Mouse (Mus musculus) regulatory T cell (primary cell): ENCODE measurements around the gene Cux1.
"Not testable (repeated sequence)": the region's sequence is repeated elsewhere in the genome, so short reads cannot be mapped to it uniquely, and the experiment has no call there.

Source experiments
- in situ Hi-C: fragments of 300-600 bp; cut with MboI, MseI; formaldehyde crosslinking; loops from one replicate; pipeline ENCODE4 v1.15.1; 2025; ENCODE audit warnings: high pct_unique_total_duplicates

Gene Cux1

DNA sequence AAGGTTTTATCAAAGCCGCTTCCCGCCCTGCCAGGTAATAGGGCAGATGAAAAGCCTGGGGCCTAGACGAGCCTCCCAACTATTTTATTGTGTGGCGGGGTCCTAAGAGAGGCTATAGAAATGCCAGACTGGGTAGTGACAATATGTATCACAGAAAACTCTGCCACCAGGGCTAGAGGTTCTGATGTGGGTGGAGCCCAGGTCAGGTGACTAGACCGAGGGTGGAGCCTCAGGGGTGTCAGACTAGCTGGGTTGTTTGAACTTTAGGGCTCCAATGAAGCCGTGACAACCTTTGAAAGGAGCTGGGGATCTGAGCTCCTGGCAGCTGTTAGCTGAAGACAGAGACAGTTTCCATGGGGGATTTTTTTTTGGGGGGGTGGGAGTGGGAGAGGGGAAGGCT lies 318.8 kb downstream of the Cux1 start:
- in situ Hi-C loops, result no loop called here

DNA sequence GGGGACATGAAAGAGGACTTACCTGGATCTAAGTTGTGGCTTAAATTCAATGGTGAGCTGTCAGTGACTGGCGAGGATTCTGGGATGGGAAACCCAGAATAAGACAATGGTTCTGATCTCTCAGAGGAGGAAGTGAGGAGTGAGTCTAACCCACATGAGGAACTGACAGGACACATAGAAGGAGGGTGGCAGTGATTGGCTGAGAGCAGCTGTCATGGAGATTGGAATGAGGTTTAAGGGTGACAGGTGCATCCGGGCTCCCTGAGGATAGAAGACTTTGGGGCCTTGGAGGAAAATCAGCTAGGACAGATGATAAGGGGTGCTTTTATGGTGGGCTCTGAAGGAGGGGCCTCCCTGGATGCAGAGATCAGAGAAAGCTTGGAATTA lies 320.8 kb downstream of the Cux1 start, which contains the start of gene Sh2b2:
TSS of gene Sh2b2 (minus strand) at position 105 of the 387 bp plus-strand sequence.
- in situ Hi-C loops, result no loop called here

DNA sequence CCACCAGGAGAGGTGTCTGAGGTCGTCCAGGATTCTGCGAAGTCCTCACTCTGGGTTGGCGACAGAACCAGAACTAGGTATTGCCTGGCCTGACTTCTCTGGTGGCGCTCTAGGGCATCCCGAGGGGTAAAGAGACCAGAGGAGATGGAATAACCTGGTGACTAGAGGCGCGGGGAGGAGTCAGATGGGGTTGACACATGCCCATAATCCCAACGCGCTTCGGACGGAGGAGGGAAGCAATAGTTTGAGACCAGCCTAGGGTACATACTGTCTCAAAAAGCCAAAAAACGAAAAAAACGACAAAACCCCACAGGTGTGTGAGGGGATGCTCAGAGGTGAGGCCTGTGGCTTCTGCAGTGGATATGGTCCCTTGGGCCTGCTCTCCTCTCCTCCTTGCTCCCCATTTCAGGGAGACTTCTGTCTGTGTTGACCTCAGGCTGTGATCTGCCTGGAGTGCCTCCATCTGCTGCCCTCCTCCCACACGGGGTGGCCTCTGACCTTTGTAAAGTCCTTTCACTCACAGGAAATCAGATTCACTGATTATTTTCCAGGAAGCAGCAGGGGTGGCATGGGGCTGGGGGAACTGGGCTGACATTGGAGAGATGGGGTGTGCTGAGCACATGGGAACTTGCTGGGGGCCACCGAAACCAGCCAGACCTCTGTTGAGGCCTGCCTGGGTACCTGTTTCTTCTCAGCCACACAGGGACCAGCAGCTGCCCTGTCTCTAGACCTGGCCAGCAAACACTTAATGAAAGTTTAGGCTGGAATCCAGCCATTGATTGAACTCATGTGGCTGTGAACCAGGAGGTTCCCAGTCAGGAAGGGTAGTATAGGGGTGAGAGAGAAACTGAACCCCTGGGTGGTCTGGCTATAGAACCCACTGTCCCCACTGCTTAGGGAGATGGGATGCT lies 321.5 kb downstream of the Cux1 start:
- in situ Hi-C loops, result no loop called here

DNA sequence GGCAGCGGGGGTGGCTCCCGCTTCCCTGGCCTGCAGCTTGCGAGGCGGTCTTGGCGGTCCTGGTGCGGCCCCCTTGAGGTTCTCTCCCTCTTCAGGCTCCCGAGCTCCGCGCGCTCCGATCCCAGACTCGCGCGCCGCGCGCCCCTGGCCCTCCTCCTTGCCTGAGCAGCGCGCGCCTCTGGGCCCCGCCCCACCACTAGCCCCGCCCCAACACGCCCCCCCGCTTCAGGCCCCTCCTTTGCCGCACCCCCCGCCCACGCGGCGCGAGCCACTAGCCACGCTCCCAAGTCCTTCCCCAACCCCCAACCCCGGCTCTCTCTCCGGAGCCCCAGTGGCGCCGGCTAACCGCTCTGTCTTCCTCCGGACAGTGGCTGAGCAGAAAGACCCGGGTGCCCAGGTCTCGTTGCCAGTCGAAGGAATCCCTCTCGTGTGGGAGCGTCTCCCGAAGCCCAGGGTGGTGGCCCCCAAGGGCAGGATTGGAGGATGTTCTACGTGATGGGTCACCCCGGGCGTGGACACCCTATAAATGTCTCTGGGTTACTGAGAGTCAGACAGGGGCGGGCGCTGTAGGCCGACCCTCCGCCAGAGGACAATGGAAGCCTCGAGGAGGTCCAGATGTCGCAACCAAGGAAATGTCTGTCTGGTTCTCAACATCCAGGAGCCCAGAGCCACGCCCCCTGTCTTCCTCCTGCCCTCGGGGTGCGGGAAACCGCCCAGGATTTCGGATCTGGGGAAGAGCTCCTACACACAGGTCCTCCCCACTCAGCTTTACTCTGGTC lies 322.3 kb downstream of the Cux1 start:
- in situ Hi-C loops, result loop anchor here (5.0 kb wide), 1 partner anchor 1047 kb away; the partner anchor contains the start of gene Ufsp1

DNA sequence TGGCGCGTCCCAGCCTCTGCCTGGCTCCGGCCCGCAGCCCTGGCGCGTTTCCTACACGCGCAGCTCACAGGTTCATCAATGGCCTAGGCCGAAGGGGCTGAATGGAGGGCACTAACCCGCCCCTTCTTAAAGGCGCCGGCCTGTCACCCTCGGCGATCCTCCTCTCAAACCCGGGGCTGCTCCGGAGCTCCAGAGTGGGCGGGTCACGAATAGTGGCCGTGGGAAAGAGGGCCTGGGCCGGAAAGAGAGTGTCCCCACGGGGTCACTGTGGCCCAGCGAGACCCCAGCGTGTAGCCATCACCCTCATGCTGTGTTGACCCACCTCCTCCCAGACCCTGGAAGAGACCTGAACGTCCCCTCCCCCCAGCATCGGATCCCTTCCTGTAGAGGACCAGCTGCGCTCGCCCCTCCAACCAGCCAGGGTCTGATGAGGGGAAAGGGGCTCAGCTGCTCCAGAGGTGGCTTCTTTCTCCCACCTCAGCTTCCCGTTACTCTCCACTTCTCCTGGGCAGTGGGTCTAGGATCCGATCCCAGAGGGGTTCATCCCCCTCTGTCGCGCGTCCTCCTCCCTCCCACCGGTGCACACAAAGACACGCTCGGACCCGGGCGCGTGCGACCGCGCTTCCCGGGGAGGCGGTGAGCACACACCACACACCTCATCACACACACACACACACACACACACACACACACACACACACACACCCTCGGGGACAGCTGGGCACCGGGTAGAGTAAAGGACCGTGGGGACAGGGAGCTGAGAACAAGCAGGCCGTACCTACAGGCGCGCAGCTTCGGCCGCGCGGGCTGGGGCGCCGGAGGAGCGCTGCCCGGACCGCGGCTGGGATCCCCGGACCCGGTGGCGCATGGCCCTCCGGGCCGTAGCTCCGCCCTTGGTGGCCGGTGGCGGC lies 323.2 kb downstream of the Cux1 start:
- in situ Hi-C loops, result loop anchor here (5.0 kb wide), 1 partner anchor 1048 kb away; the partner anchor contains the start of gene Ufsp1

DNA sequence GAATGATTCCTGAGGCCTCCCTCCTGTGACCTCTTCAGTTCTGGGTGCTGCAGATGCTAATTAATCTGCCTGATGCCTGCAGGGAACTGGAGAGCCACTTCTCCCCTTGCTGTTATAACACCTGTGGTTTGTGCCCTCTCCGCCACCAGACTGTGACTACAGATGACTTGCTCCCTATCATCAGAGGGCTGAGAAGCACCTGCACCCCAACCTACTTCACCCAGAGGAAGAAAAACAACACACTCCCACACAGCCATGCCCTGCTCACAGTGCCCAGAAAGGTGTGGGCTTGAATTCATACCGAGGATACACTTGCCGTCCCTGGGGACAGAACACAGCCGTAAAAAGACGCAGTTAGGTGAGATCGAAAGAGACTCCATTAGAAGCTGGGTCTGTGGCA lies 326.1 kb downstream of the Cux1 start:
- in situ Hi-C loops, result loop anchor here (5.0 kb wide), 1 partner anchor 1051 kb away; the partner anchor contains the start of gene Ufsp1

DNA sequence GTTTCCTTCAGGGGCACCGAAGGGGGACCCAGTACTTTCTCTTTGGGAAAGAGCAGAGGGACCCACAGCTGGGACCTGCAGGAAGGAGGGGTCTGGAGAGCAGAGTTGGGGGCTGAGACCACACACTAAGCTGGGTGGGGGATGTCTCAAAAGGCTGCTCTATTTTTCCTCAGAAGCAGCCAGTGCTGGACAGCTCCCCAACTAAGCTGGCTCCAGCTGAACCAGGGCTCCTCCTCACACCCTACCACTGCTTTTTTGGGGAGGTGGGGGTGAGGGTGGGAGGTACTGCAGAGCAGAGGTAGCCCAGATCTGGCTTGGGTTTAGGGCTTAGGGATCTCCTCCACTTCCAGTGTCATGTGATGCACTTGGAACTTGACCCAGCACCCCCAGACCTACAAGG lies 326.9 kb downstream of the Cux1 start:
- in situ Hi-C loops, result loop anchor here (5.0 kb wide), 1 partner anchor 1052 kb away; the partner anchor contains the start of gene Ufsp1

DNA sequence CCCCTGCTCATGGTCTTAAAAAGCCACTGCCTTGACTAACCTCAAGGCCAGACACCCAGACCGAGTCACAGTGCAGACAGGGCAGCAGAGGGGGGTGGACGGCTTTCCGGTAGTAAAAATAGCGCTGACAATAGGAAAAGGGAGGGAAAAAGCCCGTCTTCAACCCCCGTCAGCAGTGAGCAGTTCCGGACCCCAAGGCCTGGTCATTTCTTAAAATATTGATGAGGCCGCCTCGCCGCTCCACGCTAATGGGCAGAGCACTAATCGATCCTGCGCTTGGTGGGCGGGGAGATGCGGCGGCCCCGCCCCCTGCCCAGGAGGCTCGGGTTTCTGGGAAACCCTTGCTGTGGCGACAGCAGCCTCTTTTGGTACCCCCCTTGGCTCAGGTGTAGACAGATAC lies 329.7 kb downstream of the Cux1 start:
- in situ Hi-C loops, result no loop called here

DNA sequence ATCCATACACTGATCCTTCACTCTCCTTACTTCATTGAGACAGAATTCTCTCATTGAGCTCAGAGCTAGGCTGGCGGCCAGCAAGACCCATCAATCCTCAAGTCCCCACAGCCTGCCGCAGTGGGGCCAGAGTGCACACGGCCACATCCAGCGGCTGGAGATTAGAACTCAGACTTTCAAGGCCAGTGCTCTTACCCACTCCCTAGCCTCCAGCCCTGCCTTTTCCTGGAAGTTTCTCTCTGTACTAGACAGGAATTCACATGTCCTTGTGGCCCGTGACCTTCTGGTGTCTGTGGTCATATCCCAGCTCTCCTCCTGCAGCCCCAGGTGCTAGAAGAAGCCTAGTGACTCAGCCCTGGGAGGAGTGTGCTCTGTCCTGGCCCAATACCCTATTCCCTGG lies 330.7 kb downstream of the Cux1 start:
- in situ Hi-C loops, result no loop called here

DNA sequence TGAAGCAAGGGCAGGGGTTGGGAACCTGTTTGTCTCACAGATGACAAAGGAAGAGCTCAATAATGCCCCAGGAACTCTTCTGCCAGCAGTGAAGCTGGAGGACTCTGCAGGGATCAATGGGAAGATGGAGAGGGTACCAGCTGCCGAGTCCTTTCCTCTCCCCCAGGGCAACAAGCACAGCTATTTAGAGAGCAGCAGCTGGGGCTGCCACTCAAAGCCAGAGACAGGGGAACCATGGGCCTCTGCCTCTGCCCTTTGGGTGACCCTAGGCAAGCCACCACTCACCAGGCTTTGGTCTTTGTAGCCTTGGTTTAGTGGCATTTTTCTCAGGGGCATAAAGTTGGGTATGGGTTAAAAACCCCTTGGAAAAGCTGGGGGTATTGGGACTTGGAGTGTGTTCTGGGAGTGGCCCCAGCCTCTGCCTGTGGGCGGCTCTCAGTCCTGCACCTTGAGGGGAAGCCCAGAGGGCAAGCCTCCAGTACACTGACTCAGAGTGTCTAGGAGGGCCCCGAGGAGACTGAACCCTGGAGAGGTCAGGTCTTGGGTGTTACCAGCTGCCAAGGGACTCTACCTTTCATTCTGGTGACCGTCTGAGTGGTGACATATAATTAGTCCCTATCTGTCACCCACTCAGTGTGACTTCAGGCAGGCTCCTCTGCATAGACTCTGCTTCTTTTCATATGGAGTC lies 336.8 kb downstream of the Cux1 start:
- in situ Hi-C loops, result no loop called here

DNA sequence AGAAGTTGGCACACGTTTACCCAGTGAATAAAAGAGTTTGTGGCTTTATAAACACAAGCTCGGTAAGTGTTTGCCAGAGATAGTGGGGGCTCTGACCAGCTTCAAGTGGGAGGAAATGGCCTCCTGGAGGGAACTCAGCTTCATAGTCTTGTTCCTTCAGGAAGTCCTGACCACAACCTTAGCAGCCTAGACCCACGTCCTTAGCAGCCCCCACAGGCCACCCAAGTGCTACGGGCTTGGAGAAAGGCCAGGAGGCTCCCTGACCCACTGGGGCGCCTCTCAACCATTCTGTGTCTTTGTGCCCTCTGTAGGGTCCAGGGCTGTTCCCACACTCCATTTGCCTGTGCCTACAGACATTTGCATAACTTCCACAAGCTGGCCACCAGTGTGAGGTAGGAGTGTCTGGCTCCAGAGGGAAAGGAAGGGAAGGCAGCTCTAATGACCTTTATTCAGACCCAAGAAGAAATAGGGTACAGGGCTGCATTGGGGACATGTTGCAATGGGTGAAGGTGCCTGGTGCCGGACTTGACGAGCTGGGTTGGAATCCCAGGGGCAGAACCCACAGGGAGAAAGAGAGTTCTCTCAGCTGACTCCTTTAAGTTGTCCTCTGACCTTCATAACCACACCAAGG lies 340.9 kb downstream of the Cux1 start:
- in situ Hi-C loops, result no loop called here

DNA sequence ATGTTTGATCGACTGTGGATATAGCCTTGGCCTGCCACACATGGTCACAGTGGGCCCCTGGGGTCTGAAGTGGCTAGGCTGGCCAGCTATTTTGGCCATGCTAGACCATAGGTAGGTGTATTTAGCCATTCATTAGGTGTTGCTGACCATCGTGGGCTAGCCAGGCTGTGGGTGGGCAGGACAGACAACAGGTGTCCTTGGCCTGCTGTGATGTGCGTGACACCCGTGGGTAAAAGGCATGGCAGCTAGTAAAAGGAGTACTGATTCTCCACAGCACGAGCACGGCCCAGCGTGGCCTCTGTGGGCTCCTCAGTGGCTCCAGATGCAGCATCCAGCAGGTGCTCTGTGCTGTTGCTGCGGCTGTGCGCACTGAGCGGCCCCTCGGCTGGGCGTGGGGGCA lies 348.7 kb downstream of the Cux1 start:
- in situ Hi-C loops, result no loop called here

DNA sequence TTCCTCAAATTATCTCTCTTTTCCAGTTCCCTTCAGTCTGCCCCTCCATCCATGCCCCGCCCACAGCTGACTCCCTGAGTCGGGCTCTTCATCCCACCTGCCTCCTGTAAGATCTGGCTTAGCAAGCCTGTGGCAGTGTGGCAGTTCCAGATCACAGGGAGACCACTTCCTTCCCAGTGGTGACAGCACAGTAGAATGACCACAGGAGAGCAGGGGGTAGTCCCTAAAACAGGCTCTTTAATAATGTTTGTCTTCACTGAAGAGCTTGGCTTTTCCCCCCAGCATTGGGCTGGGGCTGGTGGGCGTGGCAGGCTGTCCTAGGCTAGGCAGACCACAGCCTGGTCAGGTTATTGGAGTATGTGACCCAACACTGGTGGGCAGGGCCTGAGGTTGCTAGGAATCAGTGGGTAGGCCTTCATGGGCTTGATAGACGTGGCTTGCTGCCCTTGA lies 349.3 kb downstream of the Cux1 start:
- in situ Hi-C loops, result no loop called here

DNA sequence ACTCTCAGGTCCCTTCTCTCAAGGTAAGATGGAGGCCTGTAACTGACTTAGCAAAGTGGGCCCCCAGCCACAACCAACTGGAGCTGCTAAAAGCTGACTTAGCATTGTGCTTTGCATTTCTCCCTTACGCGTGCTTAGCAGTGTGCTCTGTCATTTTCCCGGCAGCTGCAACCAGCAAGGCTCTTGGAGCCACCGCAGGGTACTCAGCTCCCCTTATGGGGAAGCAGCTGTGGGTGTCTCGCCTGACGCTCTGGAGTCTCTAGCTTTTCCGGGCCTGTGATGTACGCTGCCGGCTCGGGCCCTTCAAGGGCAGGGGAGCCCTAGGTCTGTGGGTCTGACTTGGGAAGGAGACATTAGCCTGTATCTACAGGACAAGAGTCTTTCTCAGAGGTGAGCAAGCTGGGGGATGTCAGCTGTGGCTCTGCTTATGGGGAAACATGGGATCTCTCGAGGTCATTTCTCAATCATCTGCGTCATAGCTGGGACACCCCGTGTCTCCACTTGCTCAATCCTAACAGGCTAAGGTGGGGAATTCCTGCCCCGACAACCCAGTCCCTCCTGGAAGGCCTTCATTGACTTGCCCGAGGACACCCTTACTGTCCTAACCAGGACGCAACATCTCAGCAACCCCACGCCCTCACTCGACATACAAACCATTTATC lies 350.2 kb downstream of the Cux1 start:
- in situ Hi-C loops, result no loop called here

DNA sequence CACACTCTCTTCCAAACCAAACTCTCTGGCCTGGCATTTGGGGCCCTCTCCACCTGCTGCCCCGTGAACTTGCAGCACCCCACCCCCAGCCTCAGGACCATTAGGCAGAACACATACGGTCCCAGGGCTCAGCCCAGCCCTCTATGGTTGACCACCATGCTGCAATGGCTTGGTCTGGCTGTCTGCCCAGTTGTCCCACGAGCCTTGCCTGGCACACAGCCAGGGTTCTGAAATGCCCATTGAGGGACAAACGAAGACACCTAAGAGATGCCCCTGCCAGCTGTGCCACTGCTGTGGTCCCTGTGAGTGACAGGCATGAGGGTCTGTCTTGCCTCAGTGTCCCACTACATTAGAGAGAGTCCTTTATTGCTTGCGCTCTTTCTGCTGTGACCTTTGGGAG lies 351.3 kb downstream of the Cux1 start:
- in situ Hi-C loops, result no loop called here

DNA sequence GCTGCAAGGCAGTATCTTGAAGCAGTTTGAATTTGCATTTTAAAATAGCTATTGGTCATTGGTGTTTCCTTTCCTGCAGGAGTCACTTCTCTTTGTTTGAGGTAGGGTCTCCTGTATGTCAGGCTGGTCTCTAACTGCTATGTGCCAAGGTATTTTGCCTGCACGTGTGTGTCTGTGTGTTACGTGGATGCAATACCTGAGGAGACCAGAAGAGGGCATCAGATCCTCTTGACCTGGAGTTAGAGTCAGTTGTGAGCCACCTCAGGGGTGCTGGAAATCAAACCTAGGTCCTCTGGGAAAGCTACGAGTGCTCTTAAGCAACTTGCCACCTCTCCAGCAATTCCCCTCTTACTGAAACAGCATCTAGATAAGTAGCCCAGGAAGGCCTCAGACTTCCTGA lies 352.1 kb downstream of the Cux1 start:
- in situ Hi-C loops, result no loop called here

DNA sequence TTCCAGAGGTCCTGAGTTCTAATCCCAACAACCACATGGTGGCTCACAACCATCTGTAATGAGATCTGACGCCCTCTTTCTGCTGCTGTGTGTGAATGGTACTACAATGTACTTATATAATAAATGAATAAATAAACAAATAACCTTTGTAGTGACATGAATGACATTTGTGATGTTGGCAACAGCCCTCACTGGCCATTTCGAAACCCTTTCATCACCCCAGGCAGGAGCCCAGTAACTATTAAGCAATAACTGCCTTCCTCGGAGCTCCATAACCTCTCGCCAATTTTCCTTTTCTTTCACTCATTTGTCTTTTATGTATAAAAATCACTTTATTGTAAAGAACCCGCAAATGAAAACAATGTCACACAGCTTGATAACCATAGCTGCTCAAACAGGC lies 353.6 kb downstream of the Cux1 start:
- in situ Hi-C loops, result no loop called here

DNA sequence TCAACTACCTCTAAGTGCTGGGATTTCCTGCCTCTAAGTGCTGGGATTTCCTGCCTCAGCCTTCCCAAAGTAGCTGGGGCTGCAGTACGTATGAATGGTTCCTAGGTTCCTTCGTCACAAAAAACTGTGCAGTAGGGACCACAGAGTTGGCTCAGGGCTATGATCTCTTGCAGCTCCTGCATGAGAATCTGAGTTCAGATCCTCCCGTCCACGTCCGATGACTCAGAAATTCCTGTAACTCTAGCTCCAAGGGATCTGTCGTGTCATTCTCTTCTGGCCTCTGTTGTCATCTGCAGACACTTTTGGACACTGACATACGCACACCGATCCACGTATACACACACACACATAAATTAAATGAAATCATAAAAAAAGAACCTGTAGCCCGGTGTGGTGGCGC lies 354.6 kb downstream of the Cux1 start:
- in situ Hi-C loops, result no loop called here

DNA sequence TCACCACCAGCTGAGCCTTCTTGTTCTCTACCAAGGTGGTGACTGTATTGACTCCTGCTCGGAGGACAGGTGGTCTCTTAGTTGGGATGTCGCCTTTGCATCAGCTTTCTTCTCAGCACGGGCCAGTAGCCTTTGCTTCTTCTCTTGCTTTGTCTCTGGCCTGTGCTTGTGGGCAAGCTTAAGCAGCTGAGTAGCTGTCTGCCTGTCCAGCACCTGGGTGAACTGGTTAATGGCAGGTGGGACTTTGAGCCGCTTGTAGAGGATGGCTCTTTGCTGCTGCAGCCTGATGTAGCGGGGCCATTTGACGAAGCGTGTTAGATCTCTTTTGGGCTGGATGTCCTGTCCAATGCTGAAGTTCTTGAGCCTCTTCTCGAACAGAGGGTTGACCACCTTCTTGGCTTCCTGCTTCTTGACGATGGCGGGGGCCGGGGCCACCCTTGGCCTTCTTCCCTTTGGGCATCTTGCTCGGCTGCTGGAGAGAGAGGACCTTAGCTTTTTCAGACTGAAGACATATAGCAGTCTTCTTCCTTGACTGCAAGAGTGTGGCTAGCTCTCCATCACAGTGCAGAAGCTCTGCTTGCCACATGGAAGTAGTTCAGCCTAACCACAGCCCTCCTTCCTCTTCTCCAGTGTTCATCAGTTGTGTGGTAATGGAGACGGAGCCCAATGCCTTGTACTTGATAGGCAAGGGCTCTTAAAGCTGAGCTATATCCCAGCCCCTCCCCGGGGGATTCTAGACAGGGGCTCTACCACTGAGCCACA lies 355.8 kb downstream of the Cux1 start:
- in situ Hi-C loops, result not testable (repeated sequence)
